In the genomic region with DNA sequence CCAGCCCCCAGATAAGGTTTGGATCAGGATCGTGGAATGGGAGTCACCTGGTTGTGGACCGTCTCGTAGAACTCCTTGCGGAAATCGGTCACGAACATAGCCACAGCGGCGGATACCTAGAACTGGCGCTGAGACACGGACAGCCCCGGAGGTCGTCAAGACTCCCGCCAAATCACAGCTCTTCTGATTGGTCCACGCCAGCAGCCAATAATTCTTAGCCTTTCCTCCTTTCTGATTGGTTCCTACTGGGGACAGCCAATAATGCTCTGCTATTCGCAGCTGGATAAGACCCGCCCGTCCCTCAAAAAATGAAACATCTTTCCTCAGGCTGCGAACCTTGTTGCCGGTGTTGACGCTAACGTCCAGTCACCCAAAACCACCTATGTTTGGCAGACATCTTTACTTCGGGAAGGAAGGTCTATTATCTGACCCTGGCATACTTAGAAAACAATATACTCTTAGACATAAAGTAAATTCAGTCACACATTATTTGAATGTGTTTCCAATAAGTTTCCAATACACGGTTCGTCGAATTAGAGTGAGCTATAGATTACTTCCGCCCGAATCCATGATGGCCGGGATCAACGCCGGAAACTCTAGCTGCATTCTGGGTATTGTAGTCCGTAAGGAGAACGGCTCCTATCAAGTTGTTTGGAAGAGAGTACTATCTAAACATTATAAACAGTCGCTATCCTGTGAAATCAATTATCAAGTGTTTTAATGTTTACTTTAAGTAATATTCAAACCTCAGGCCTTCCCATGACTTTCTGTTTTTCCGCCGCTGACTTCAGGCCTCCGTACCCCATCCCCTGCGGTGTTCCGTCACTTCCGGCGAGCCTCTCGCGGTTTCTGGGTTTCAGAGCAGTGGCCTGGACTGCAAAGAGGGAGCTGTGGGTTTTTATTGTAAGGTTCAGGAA, we compare ENCODE assay signal across 8 mouse cellular contexts. TPM values are rescaled to one million over a fixed set of nuclear protein-coding genes. Genes with fewer than 3 reads are reported as not detected.
DNase-seq lines count a peak whose midpoint lies in the region; ATAC-seq lines count a peak whose summit lies in the region.

A gene (plus strand): TSS at position 312 of the 917 bp plus-strand sequence.
A gene (minus strand): TSS at position 520 of the 917 bp plus-strand sequence.

- H3K27me3 ChIP-seq in heart, embryonic 13.5 days (replicated peaks), result no peaks in the 10 kb centered on the region
- no peaks in the 10 kb centered on the region for H3K27me3 ChIP-seq in liver, embryonic 12.5 days (replicated peaks)
- H3K27me3 ChIP-seq in stomach, embryonic 15.5 days (replicated peaks), result no peaks in the 10 kb centered on the region

- no peaks in the 10 kb centered on the region for H3K4me1 ChIP-seq in brown adipose tissue, adult 24 weeks (ENCODE audit: control insufficient read depth, insufficient read depth, insufficient read length, low read length)
- peaks cover 27% of the 10 kb centered on the region for H3K4me1 ChIP-seq in heart, embryonic 13.5 days
- H3K4me1 ChIP-seq in liver, embryonic 12.5 days, result peaks cover 42% of the 10 kb centered on the region
- H3K4me1 ChIP-seq in stomach, embryonic 15.5 days, result peaks cover 16% of the 10 kb centered on the region

- H3K4me2 ChIP-seq in heart, embryonic 13.5 days, result peak within 1 kb of the TSS; percentile 95
- H3K4me2 ChIP-seq in liver, embryonic 12.5 days, result peak within 1 kb of the TSS; percentile 80
- peak within 1 kb of the TSS; percentile 88 for H3K4me2 ChIP-seq in stomach, embryonic 15.5 days

- WGBS in heart, embryonic 13.5 days, result under 1% methylated on average over 42 of the region's 42 CpGs
- 0% methylated on average over 42 of the region's 42 CpGs for WGBS in liver, embryonic 12.5 days (ENCODE audit: insufficient replicate concordance)
- under 1% methylated on average over 42 of the region's 42 CpGs for WGBS in stomach, embryonic 15.5 days

- peak within 1 kb of the TSS; percentile 97 for H3K27ac ChIP-seq in brown adipose tissue, adult 24 weeks (replicated peaks; ENCODE audit: low read depth, low read length)
- H3K27ac ChIP-seq in heart, embryonic 13.5 days (replicated peaks), result peak within 1 kb of the TSS; percentile 76
- peak within 1 kb of the TSS; percentile 84 for H3K27ac ChIP-seq in liver, embryonic 12.5 days
- peak within 1 kb of the TSS; percentile 70 for H3K27ac ChIP-seq in stomach, embryonic 15.5 days

- H3K9ac ChIP-seq in heart, embryonic 13.5 days, result peak within 1 kb of the TSS; percentile 92
- H3K9ac ChIP-seq in liver, embryonic 12.5 days, result peak within 1 kb of the TSS; percentile 88
- peak within 1 kb of the TSS; percentile 87 for H3K9ac ChIP-seq in stomach, embryonic 15.5 days

- ATAC-seq in heart, embryonic 13.5 days (ENCODE audit: extremely low read depth, insufficient number of reproducible peaks, low FRiP score, low TSS enrichment), result peak; percentile 88
- ATAC-seq in liver, embryonic 12.5 days, result peak; percentile 93
- ATAC-seq in stomach, embryonic 15.5 days (ENCODE audit: insufficient read depth, low FRiP score, low read depth), result peak; percentile 96

- DNase-seq in CD4-positive, CD25-positive, alpha-beta regulatory T cell, adult 2 months (ENCODE audit: low read depth, low spot score), result peak; percentile 94
- DNase-seq in fat pad, adult 2 months (ENCODE audit: extremely low read depth, low read depth, low spot score), result peak; percentile 56
- DNase-seq in kidney, postnatal 10 days, result peak; percentile 95
- DNase-seq in natural killer cell, adult 2 months (ENCODE audit: low spot score in 2 of 2), result peak; percentile 89

- H3K36me3 ChIP-seq in heart, embryonic 13.5 days, result peaks cover 56% of the 10 kb centered on the region
- peaks cover 59% of the 10 kb centered on the region for H3K36me3 ChIP-seq in liver, embryonic 12.5 days
- H3K36me3 ChIP-seq in stomach, embryonic 15.5 days, result peaks cover 21% of the 10 kb centered on the region

- peak within 1 kb of the TSS; percentile 99 for H3K4me3 ChIP-seq in brown adipose tissue, adult 24 weeks (ENCODE audit: insufficient read depth, low read depth, low read length)
- H3K4me3 ChIP-seq in heart, embryonic 13.5 days, result peak within 1 kb of the TSS; percentile 91
- H3K4me3 ChIP-seq in liver, embryonic 12.5 days, result peak within 1 kb of the TSS; percentile 93
- H3K4me3 ChIP-seq in stomach, embryonic 15.5 days (replicated peaks), result peak within 1 kb of the TSS; percentile 64

- H3K9me3 ChIP-seq in heart, embryonic 13.5 days, result no peaks in the 10 kb centered on the region
- H3K9me3 ChIP-seq in liver, embryonic 12.5 days (replicated peaks), result no peaks in the 10 kb centered on the region
- no peaks in the 10 kb centered on the region for H3K9me3 ChIP-seq in stomach, embryonic 15.5 days

RNA-seq across cellular contexts. Expression of the first gene that starts in this region (rescaled TPM):
- 75.6 and 91.2 TPM in 2 replicates for polyA plus RNA-seq in brown adipose tissue, adult 24 weeks (2012; ENCODE audit: insufficient read depth, insufficient read length, missing spikeins)
- 64.8 and 68.0 TPM in 2 replicates for polyA plus RNA-seq in heart, embryonic 13.5 days (2015; fragmentation: Nextera tagmentation; extraction: Ambion mirVana)
- polyA plus RNA-seq in liver, embryonic 12.5 days (2016; fragmentation: Nextera tagmentation; extraction: Ambion mirVana), result 53.8 and 57.5 TPM in 2 replicates
- polyA plus RNA-seq in stomach, embryonic 15.5 days (2015; fragmentation: Nextera tagmentation; extraction: Ambion mirVana), result 77.9 and 86.6 TPM in 2 replicates

RNA-seq across cellular contexts. Expression of the second gene that starts in this region (rescaled TPM):
- 4.8 and 5.6 TPM in 2 replicates for polyA plus RNA-seq in brown adipose tissue, adult 24 weeks (2012; ENCODE audit: insufficient read depth, insufficient read length, missing spikeins)
- 34.4 and 36.1 TPM in 2 replicates for polyA plus RNA-seq in heart, embryonic 13.5 days (2015; fragmentation: Nextera tagmentation; extraction: Ambion mirVana)
- polyA plus RNA-seq in liver, embryonic 12.5 days (2016; fragmentation: Nextera tagmentation; extraction: Ambion mirVana), result 54.2 and 55.9 TPM in 2 replicates
- 37.5 and 39.6 TPM in 2 replicates for polyA plus RNA-seq in stomach, embryonic 15.5 days (2015; fragmentation: Nextera tagmentation; extraction: Ambion mirVana)

Comparison
In these comparisons a context has a peak if more than half of its experiments do, and no peak if none do; other contexts are left out.
1. Peak in every context shown above with its lines: DNase-seq, ATAC-seq, H3K4me3 ChIP-seq and H3K27ac ChIP-seq.